Mouse (Mus musculus): ENCODE measurements around the gene Usp25.

DNA sequence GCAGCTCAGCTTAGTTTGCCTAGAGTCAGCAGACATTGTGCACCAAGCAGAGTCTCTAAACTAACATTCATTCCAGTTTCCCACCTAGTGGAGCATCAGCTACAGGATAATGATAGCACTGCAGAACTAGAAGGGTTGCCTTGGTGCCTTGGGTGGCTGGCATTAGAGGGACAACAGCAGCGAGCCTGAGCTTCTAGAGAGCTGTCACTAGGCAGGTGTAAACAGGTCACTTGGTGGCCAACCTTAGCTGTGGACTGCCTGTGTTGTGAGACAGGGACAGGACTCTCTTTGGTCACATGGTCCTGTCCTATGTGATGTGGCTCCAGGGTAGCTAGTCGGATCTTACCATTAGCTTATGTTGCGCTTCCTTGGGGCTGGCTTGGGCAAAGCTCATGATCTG, 6.7 kb downstream of the Usp25 start:
- TF ChIP-seq EP300 (IDR thresholded peaks at IDR 0.05; ENCODE audit: low read depth) (no peak), CTCF (IDR thresholded peaks at IDR 0.05; ENCODE audit: low read depth) (no peak)
